27 mouse cellular contexts compared by ENCODE assay signal in the genomic region with DNA sequence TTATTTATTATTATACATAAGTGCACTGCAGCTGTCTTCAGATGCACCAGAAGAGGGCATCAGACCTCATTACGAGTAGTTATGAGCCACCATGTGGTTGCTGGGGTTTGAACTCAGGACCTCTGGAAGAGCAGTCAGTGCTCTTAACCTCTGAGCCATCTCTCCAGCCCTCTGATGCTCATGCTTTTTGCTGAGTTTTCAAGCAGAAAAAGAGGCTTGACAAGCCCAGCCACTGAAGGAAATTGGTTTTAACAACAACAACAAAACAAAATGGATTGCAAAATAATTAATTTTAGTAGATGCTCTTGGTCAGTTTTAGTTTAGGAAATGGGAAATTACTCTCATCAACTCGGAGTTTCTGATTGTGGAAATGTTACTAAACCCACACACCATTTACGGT. TPM values are rescaled to one million over a fixed set of nuclear protein-coding genes. Genes with fewer than 3 reads are reported as not detected.
DNase-seq lines count a peak whose midpoint lies in the region; ATAC-seq and TF ChIP-seq lines count a peak whose summit lies in the region.
"Had no signal": no experiment of that assay in that cellular context is flagged by ENCODE, and none has a peak within 500 bp of the region (broad histone marks: within the 10 kb centered on the region; RNA-seq: fewer than 3 reads in every experiment).

No protein-coding gene starts in this region.

- intact Hi-C loops in heart, postnatal 25 days (cut with DNase I), result no loop called here

- no peak overlapping the region for H3K4me2 ChIP-seq in liver, embryonic 14.5 days (ENCODE audit: low read depth)
- H3K4me2 ChIP-seq: embryonic facial prominence, embryonic 12.5 days; embryonic facial prominence, embryonic 15.5 days; heart, embryonic 12.5 days; heart, embryonic 15.5 days had no signal

- TF ChIP-seq CTCF in liver, embryonic 14.5 days (IDR thresholded peaks at IDR 0.05; ENCODE audit: low read depth), result peak; percentile 19; the same call in 1 of the 2 replicates
- TF ChIP-seq CTCF in MEL (IDR thresholded peaks at IDR 0.05 in 2 of 3, conservative IDR thresholded peaks at IDR 0.05 in 1 of 3; ENCODE audit: control insufficient read depth in 1 of 3, insufficient read depth in 1 of 3, low read depth in 2 of 3, low read length in 3 of 3, poor library complexity in 1 of 3, severe bottlenecking in 1 of 3), result peak in 1 of 3 experiments; percentile 24; a peak in 2 of 6 replicates

- H3K79me2 ChIP-seq in MEL (ENCODE audit: control insufficient read depth, insufficient read depth, low read length, poor library complexity), result peaks cover 20% of the 10 kb centered on the region

- TF ChIP-seq EP300 in liver, embryonic 14.5 days (IDR thresholded peaks at IDR 0.05; ENCODE audit: low read depth), result no peak
- no peak for TF ChIP-seq EP300 in MEL (IDR thresholded peaks at IDR 0.05; ENCODE audit: low read depth in 1 of 2, low read length in 2 of 2)

- no peaks in the 10 kb centered on the region for H3K27me3 ChIP-seq in liver, embryonic 14.5 days (ENCODE audit: control insufficient read depth, insufficient read depth, low read length)
- H3K27me3 ChIP-seq in MEL (ENCODE audit: control insufficient read depth in 1 of 2, insufficient read depth in 2 of 2, low read length in 2 of 2), result no peaks in the 10 kb centered on the region
- H3K27me3 ChIP-seq: embryonic facial prominence, embryonic 12.5 days; embryonic facial prominence, embryonic 15.5 days; heart, embryonic 12.5 days; heart, embryonic 15.5 days had no signal

- no peak overlapping the region for H3K4me3 ChIP-seq in liver, embryonic 14.5 days (ENCODE audit: insufficient read depth in 1 of 2, low read depth in 2 of 2, low read length in 2 of 2)
- H3K4me3 ChIP-seq in MEL (ENCODE audit: control insufficient read depth in 1 of 2, insufficient read depth in 1 of 2, low read depth in 2 of 2, low read length in 2 of 2), result no peak overlapping the region
- H3K4me3 ChIP-seq: embryonic facial prominence, embryonic 12.5 days; embryonic facial prominence, embryonic 15.5 days; gastrocnemius, adult 2 months; heart, embryonic 12.5 days; heart, embryonic 15.5 days had no signal

- H3K27ac ChIP-seq in liver, embryonic 14.5 days, result no peak overlapping the region
- no peak overlapping the region for H3K27ac ChIP-seq in MEL (ENCODE audit: control insufficient read depth, low read depth, low read length)
- H3K27ac ChIP-seq: embryonic facial prominence, embryonic 12.5 days; embryonic facial prominence, embryonic 15.5 days; gastrocnemius, adult 2 months; heart, embryonic 15.5 days; hindbrain, embryonic 14.5 days; hindbrain, postnatal 0 days had no signal

- no peaks in the 10 kb centered on the region for H3K9me3 ChIP-seq in liver, embryonic 14.5 days (ENCODE audit: control insufficient read depth, low read length)
- no peaks in the 10 kb centered on the region for H3K9me3 ChIP-seq in MEL (replicated peaks; ENCODE audit: insufficient read depth, low read length)
- H3K9me3 ChIP-seq: embryonic facial prominence, embryonic 12.5 days; embryonic facial prominence, embryonic 15.5 days; heart, embryonic 12.5 days; heart, embryonic 15.5 days had no signal

- peaks cover 22 to 27% of the 10 kb centered on the region in 2 experiments for H3K4me1 ChIP-seq in liver, embryonic 14.5 days (replicated peaks; ENCODE audit: control insufficient read depth in 2 of 2, insufficient read depth in 2 of 2, low read length in 1 of 2)
- peaks cover 11 to 22% of the 10 kb centered on the region in 2 experiments; a peak in 3 of 4 replicates for H3K4me1 ChIP-seq in MEL (ENCODE audit: control insufficient read depth in 1 of 2, insufficient read depth in 2 of 2, low read length in 2 of 2)

- no peak for TF ChIP-seq RAD21 in MEL (IDR thresholded peaks at IDR 0.05; ENCODE audit: low read depth, low read length)

- no peak for ATAC-seq in liver, embryonic 14.5 days (ENCODE audit: insufficient read depth)
- ATAC-seq: activated CD4-positive, CD25-positive, alpha-beta regulatory T cell, adult 4 months; forebrain, embryonic 14.5 days; forebrain, postnatal 0 days; hindbrain, postnatal 0 days; inflammation-experienced regulatory T-cells, adult 6 months had no signal

- H3K36me3 ChIP-seq in liver, embryonic 14.5 days (replicated peaks; ENCODE audit: control insufficient read depth, insufficient read depth, low read depth), result peaks cover 9% of the 10 kb centered on the region
- H3K36me3 ChIP-seq in MEL (ENCODE audit: control insufficient read depth in 1 of 2, insufficient read depth in 2 of 2, low read length in 2 of 2), result peaks cover 0 to 11% of the 10 kb centered on the region in 2 experiments; a peak in 2 of 4 replicates
- H3K36me3 ChIP-seq: embryonic facial prominence, embryonic 15.5 days had no signal

- TF ChIP-seq POLR2A in MEL (IDR thresholded peaks at IDR 0.05; ENCODE audit: control insufficient read depth in 1 of 2, insufficient read depth in 1 of 2, low read depth in 1 of 2, low read length in 2 of 2, poor library complexity in 1 of 2), result no peak

- no peak overlapping the region for H3K9ac ChIP-seq in liver, embryonic 14.5 days (replicated peaks)
- H3K9ac ChIP-seq in MEL (ENCODE audit: control insufficient read depth, low read depth, low read length, poor library complexity, severe bottlenecking), result no peak overlapping the region
- H3K9ac ChIP-seq: embryonic facial prominence, embryonic 12.5 days; embryonic facial prominence, embryonic 15.5 days; forebrain, postnatal 0 days; heart, embryonic 12.5 days; heart, embryonic 15.5 days; hindbrain, embryonic 14.5 days had no signal

- WGBS in liver, embryonic 14.5 days (ENCODE audit: insufficient replicate concordance), result 62% methylated on average over 3 of the region's 3 CpGs

- peak; percentile 14 for DNase-seq in heart, adult 11 months
- no peak for DNase-seq in heart, postnatal 25 days (ENCODE audit: low spot score)
- DNase-seq in liver, embryonic 14.5 days (ENCODE audit: low read depth in 3 of 3, low spot score in 3 of 3), result no peak
- no peak for DNase-seq in liver
- peak; percentile 18 for DNase-seq in 416B (ENCODE audit: low read depth)
- peak; percentile 29 for DNase-seq in MEL (ENCODE audit: low read depth, low spot score)
- no peak for DNase-seq in thymus, postnatal 25 days
- DNase-seq: adrenal gland, postnatal 10 days; adrenal gland, postnatal 36 days; cerebellum, adult 18-20 months; cerebellum, adult 9-10 months; cerebellum, postnatal 14 days; forebrain, postnatal 0 days; gastrocnemius, adult 2 months; gastrocnemius, postnatal 14 days; heart, adult 18-20 months; heart, postnatal 10 days; heart, postnatal 4 days had no signal

TF ChIP-seq in MEL, 35 proteins besides CTCF, POLR2A, EP300 and RAD21:
- TF ChIP-seq TBP (IDR thresholded peaks at IDR 0.05; ENCODE audit: low read depth, low read length) (peak; percentile 97), HCFC1 (IDR thresholded peaks at IDR 0.05; ENCODE audit: low read depth, low read length) (no peak), SMC3 (IDR thresholded peaks at IDR 0.05; ENCODE audit: low read depth, low read length) (peak; percentile 28), ELF1 (IDR thresholded peaks at IDR 0.05; ENCODE audit: low read depth, low read length) (no peak)

RNA-seq across cellular contexts. Expression of gene Uso1, which starts 2.8 kb away (rescaled TPM):
- 10 to 100 TPM; 38.2 to 38.3 TPM for total RNA-seq in heart, postnatal 25 days (2021)
- 11.1 and 18.6 TPM in 2 replicates for polyA plus RNA-seq in liver, embryonic 14.5 days (2012; rRNA removed)
- 14.3 and 14.7 TPM in 2 replicates for polyA plus RNA-seq in liver, embryonic 14.5 days (2014; fragmentation: Nextera tagmentation; extraction: Ambion mirVana)
- 22.1 and 26.0 TPM in 2 replicates for total RNA-seq in MEL (2012; rRNA removed)
- 10 to 100 TPM; 62.0 to 69.1 TPM for polyA plus RNA-seq in MEL (2012; ENCODE audit: insufficient read depth in 1 of 2, insufficient read length in 2 of 2, low read depth in 1 of 2, low replicate concordance in 2 of 2, missing spikeins in 1 of 2)

RNA-seq across cellular contexts. Expression of gene G3bp2, which starts 51.4 kb away (rescaled TPM):
- 10 to 100 TPM; 64.4 to 67.9 TPM for total RNA-seq in heart, postnatal 25 days (2021)
- 12.5 and 19.0 TPM in 2 replicates for polyA plus RNA-seq in liver, embryonic 14.5 days (2012; rRNA removed)
- polyA plus RNA-seq in liver, embryonic 14.5 days (2014; fragmentation: Nextera tagmentation; extraction: Ambion mirVana), result 54.3 and 56.0 TPM in 2 replicates
- total RNA-seq in MEL (2012; rRNA removed), result 42.8 and 49.0 TPM in 2 replicates
- polyA plus RNA-seq in MEL (2012; ENCODE audit: insufficient read depth in 1 of 2, insufficient read length in 2 of 2, low read depth in 1 of 2, low replicate concordance in 2 of 2, missing spikeins in 1 of 2), result 100 to 1,000 TPM in 1 of 2 experiments, 10 to 100 TPM in 1; 65.5 to 177 TPM

Comparison
In these comparisons a context has a peak if more than half of its experiments do, and no peak if none do; other contexts are left out.
1. DNase-seq: peak in heart, adult 11 months (single experiment), 416B (single experiment) and MEL (single experiment); none in heart, postnatal 25 days (single experiment), liver, embryonic 14.5 days (0 of 3), liver (single experiment) and thymus, postnatal 25 days (single experiment).